Mouse (Mus musculus) MEL (cell line): ENCODE measurements around the gene Fancf.

ENCODE experiments used
- CTCF ChIP-seq, 3 experiments: IDR thresholded peaks in 2 of 3; conservative IDR thresholded peaks in 1 of 3; 2 replicates each; pipeline ENCODE4 v1.5.1; 2011 to 2012; ENCODE audit warnings: low read length in 3 of 3, low read depth in 2 of 3, mild to moderate bottlenecking in 2 of 3, improper control_type of control experiment in 1 of 3, inconsistent platforms in 1 of 3, mixed read lengths in 1 of 3, moderate library complexity in 1 of 3; ENCODE audit not compliant: control insufficient read depth in 1 of 3, insufficient read depth in 1 of 3, poor library complexity in 1 of 3, severe bottlenecking in 1 of 3
- E2F4 ChIP-seq: IDR thresholded peaks from 2 replicates; pipeline ENCODE4 v1.6.1; 2011; ENCODE audit warnings: low read depth, low read length, improper control_type of control experiment, borderline replicate concordance
- EP300 ChIP-seq, 2 experiments: IDR thresholded peaks; 2 replicates each; pipeline ENCODE4 v1.6.1; 2011; ENCODE audit warnings: improper control_type of control experiment in 2 of 2, low read length in 2 of 2, low read depth in 1 of 2, mild to moderate bottlenecking in 1 of 2
- HCFC1 ChIP-seq: IDR thresholded peaks from 2 replicates; pipeline ENCODE4 v1.6.1; 2012; ENCODE audit warnings: low read depth, mild to moderate bottlenecking, inconsistent platforms, low read length, improper control_type of control experiment, moderate library complexity
- MAX ChIP-seq: IDR thresholded peaks from 2 replicates; pipeline ENCODE4 v1.6.1; 2011; ENCODE audit warnings: low read length, improper control_type of control experiment
- POLR2A ChIP-seq, 2 experiments: IDR thresholded peaks; 2 replicates each; pipeline ENCODE4 v1.6.1; 2011 to 2012; ENCODE audit warnings: low read length in 2 of 2, mild to moderate bottlenecking in 2 of 2, control low read depth in 1 of 2, improper control_type of control experiment in 1 of 2, low read depth in 1 of 2, moderate library complexity in 1 of 2; ENCODE audit not compliant: control insufficient read depth in 1 of 2, insufficient read depth in 1 of 2, poor library complexity in 1 of 2
- POLR2AphosphoS2 ChIP-seq: IDR thresholded peaks from 2 replicates; pipeline ENCODE4 v1.6.1; 2011; ENCODE audit warnings: low read length, improper control_type of control experiment
- RCOR1 ChIP-seq: IDR thresholded peaks from 2 replicates; pipeline ENCODE4 v1.6.1; 2012; ENCODE audit warnings: low read depth, mild to moderate bottlenecking, inconsistent platforms, low read length, improper control_type of control experiment
- TAL1 ChIP-seq: IDR thresholded peaks from 2 replicates; pipeline ENCODE4 v1.6.1; 2012; ENCODE audit warnings: mild to moderate bottlenecking, inconsistent platforms, low read length, moderate library complexity, mixed read lengths
- ZC3H11A ChIP-seq: IDR thresholded peaks from 2 replicates; pipeline ENCODE4 v1.6.1; 2012; ENCODE audit warnings: low read depth, mild to moderate bottlenecking, inconsistent platforms, low read length, improper control_type of control experiment

- TF ChIP-seq RCOR1 (no peak), CTCF (IDR thresholded peaks at IDR 0.05 in 2 of 3, conservative IDR thresholded peaks at IDR 0.05 in 1 of 3; ENCODE audit: control insufficient read depth in 1 of 3, insufficient read depth in 1 of 3, low read depth in 2 of 3, low read length in 3 of 3, poor library complexity in 1 of 3, severe bottlenecking in 1 of 3) (no peak), E2F4 (no peak), ZC3H11A (no peak), EP300 (IDR thresholded peaks at IDR 0.05; ENCODE audit: low read depth in 1 of 2, low read length in 2 of 2) (no peak), POLR2A (IDR thresholded peaks at IDR 0.05; ENCODE audit: control insufficient read depth in 1 of 2, insufficient read depth in 1 of 2, low read depth in 1 of 2, low read length in 2 of 2, poor library complexity in 1 of 2) (no peak), MAX (no peak), HCFC1 (no peak), POLR2AphosphoS2 (no peak), TAL1 (no peak)
Measured at GRCm38 (mm10) chr7:51872041-51872440, 10.0 kb upstream of the Fancf start.
